Mouse (Mus musculus) right cerebral cortex, postnatal 36 days (tissue): ENCODE results near the gene Notch2.
"Not testable (repeated sequence)": the region's sequence is repeated elsewhere in the genome, so short reads cannot be mapped to it uniquely, and the experiment has no call there.

Experiments used
- DNase-seq, 2 experiments: peaks; one replicate each; pipeline ENCODE4 v3.0.0; 2022; ENCODE audit warnings: low spot score in 2 of 2, mixed read lengths in 1 of 2

The Notch2 gene

DNA sequence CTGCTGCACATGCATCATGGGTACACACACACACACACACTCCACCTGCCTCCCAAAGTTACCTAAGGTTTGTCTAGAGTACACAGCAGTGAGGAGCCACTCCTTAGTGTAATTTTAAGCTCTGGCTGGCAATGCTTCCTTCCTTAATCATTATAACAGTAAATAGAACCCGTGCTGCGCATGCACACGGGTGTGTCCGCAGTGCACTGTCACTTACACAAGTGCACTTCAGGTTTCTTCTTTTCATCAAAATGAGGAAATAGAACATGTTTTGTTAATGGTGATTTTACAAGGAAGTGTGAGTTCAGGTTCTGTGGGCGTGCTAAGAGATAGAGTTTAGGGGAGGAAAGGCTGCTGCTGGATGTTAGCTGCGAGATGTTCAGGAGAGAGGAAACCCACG lies 17.8 kb downstream of the Notch2 start:
- DNase-seq: no peak

DNA sequence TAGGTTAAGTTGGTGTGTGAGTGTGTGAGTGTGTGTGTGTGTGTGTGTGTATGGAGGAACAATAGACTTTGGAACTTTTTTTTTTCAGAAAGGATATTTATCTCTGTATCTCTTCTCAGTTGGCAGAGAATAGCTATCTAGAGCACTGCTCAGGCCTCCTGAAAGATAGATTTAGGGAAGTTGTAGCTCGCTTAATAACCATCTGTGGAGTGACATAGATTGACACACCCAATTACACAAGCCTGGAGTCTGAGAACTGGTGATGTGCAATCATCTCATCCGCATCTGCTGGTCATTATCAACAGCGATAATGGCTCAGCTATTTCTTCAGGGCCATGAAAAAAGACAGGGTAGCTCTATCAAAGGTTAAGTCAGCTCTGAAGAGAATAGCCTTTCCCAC lies 18.9 kb downstream of the Notch2 start:
- no peak for DNase-seq

DNA sequence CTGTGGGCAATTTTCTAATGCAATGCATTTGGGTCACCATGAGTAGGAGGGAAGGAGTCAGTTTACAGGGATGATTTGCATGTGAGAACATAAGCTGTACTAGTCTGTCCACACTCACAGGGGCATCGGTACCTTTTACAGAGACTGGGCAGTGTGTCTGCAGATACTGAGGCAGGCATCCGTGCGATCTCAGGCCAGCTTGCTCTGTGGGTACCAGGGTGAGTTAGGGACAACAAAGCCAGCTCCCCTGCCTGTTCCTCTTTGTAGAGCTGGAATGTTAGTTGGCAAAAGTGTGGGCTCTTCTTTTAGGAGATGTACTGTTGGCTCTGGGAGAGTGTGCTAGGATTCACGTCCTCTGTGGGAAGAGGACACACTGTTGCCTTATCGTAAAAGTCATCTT lies 19.6 kb downstream of the Notch2 start:
- no peak for DNase-seq

DNA sequence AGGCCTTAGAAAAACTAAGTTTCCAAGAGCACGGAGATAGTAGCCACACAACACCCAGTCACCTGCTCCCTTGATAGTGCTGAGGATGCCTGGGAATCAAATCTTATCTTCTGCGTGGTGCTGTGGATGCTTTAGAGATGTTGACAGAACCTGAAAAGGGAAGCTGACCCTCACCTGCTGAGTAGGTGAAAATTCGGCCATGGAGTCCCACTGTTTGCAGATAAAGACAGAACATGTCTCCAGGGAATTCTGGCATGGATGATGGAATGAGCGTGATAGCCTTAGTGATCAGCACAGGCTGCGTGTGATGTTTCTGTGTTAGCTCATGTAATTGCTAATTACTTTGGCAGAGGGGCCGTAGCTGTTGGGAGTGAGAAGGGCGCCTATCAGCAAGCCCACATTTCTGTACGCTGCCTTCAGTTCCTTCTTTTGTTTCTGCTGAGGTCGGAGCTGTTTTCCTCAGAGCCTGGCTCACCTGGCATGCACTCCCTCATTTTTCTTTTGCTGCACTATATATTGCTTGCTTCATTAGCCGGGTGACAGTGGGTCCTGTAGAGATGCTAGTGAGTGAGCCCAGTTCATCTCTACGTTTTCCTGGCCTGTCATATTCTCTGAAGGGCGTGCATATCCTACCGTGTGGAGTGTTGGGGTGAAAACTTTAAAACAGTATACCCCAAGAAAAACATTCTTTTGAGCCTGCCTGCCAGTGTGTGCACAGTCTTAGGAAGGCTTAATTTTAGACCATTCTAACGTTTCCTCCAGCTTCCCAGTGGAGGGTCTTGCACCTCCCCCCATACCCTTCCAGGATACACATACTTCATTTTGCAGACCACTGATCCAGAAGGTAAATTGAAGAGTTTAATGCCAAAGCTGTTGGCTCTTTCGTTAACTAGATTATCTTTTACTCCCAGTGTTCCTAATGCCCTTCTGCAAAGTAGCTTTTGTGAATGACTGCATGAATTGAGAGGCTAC lies 21.6 kb downstream of the Notch2 start:
- DNase-seq: no peak

DNA sequence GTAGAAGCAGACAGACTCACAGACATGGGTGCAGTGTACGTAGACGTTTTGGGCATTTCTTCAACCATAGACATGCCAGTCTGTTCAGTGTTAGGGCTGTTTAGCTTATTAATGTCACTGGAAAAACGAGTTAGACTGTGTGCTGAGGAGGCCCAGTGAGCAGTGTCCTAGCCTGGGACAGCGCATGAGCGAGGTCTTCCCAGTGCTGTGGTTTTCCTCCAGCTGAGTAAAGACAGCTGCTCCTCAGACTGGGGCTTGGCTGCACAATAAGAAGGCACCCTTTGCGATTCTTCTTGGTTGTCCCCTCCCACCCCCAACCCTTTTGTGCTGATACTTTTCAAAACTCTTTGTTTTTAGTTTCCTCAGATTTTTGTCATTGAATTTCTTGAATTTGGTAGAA lies 22.8 kb downstream of the Notch2 start:
- no peak for DNase-seq

DNA sequence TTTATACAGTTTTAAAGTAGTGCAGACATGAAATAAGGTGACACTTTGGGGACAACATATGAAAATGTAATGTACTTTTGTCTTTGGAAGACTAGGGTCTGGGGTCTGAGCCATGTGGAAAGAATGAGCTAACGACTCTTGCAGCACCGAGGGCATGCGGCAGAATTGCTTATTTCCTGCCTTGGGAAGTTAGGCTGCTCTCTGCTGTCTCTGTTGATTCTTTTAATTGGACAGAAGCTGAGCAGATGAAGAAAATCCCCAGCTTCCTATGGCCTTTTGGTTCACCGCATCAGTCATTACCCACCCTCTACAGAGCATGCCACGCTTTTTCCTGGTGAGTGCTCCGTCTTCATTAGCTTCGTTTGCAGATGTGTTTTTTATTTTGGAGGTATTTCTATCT lies 23.8 kb downstream of the Notch2 start:
- DNase-seq: no peak

DNA sequence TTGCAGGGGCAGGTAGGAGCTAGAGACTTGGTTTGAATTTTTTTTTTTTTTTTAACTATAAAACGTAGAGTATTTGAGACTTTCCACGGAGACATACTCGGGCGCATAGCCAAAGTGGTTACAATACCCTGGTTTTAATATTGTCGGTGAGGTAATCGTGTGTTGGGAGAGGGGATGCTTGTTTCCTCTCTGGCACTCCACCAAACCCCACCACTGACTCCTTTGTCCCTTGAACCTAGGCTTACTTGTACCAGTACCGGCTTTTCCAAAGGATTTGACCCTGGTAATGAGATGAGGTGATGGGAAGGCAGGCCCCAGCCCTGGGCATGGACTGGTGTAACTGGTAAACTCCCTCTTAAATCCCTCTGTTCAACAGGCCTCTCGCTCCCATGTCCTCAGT lies 25.3 kb downstream of the Notch2 start:
- DNase-seq: no peak

DNA sequence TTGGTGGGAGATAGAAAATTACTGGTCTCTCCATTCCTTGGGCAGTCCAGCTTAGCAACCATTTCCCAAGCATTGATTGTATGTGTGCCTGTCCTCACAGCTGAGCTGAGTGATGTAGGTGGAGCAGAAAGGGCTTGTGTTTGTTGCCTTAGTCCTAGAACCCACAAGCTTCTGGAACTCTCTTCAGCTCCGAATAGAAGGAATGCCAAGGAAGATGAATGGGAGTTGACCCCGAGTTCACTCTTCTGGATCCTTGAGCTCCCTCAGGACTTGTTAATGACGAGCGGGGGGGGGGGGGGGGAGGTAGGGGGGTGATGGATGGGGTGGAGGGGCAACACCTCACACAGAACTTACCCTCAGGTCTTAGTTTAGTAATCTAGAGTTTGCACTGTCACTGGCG lies 25.9 kb downstream of the Notch2 start:
- no peak for DNase-seq

DNA sequence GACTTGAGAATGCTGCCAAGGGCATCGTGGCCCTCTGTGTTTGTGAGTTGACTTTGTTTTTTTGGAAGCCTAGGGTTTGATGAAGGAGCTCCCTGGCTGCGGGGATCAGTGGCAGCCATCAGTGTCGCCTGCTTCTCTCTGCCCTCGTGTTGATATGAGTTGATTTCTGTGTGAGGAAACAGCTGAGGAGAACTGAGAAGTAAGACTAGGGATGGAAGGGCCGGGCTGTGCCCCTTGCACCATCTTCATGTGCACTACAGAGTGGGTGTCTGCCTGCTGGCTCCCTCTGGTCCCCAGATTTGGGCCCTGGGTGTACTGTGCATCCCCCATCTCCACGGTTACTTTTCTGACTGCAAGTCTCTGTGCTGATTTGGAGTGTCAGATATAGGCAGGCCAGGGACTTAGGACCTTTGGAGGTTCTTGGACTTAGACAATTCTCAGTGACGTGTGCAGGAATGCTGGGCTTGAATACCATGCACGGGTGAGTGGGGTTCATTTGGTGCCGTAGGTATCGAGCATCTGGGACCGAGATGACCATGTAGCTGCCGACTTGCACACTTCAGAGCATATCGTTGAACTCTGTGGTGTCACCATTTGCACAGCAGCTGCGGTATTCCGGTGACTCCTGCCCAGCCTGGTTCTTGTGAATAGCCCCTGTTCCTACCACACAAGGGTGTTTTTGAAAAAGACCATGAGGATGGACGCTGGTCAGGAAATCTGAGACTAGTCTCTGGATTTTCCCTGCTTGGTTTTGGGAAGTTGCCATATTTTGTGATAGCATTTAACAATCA lies 26.5 kb downstream of the Notch2 start:
- no peak for DNase-seq

DNA sequence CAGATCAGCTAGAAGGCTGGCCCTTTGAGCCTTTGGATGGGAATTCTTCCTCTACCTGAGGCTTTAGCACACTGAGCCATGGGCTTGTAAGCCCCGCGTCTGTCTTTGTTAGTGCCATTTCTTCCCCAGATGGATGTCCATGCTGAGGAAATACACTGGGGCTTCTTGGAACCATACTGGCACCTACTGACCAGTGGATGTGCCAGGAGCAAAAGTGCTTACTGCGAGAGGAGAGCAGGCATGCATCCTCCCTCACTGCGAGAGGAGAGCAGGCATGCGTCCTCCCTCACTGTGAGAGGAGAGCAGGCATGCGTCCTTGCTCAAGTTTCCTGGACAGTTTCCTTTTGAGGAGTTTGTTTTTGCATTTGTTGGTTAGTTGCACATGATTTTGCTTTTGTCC lies 27.5 kb downstream of the Notch2 start:
- DNase-seq: no peak

DNA sequence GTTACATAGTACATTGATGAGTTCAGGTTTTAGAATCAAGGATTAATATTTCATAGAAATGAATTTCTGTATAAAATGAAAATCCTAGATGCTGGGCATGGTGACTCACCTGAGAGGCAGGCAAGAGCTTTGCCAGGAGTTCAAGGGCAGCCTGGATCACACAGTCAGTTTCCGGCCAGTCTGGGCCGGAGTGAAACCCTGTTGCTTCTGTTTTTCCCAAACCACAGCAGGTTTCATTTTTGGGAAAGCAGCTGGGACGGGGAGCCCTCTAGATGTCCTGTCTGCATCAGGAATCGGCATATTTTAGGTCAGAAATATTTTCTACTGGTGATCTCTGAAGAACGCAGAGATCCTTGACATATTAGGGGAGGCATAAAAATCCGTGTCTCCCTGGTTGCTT lies 29.0 kb downstream of the Notch2 start:
- no peak for DNase-seq

DNA sequence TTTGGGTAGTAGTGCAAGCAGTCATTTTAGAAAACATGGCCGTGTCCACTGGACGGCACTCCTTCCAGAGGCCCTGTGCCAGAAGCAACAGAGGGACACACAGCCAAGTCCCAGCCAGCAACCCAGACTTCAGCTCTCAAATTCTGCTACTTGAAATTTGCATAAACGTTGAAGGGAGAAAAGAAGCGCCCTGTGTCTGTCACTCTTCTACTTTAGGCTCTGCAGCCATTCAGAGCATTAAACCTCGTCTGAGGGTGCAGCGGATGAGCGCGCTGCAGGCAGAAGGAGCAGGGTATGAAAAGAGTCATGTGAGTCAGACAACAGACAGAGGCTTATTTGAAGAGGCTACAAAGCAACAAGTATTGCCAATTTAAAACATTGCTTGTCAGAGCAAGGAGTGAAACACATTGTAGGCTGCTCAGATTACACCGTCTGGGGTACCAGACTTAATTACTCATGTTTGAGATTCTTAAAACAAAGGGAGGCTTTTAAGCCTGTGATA lies 29.7 kb downstream of the Notch2 start:
- peak in 1 of 2 experiments; percentile 33 for DNase-seq

DNA sequence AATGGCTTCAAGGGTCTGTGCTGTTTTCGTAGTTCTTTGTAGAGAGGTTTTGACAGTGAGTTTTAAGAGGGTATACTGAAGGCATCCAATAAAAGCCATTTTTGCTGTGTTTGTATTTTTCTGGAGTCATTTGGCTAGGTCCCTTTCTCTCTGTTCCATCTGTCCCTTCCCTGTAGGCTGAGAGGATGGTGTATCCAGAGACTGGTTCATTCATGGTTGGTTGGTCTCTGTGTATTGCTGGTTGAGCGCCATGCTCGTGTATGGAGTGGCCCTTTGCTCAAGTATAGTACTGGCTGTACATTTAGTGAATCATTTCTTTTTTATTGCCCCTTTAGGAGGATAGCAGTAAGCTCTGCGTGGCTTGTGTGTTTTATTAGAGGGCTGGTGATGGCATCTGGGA lies 30.3 kb downstream of the Notch2 start:
- DNase-seq: no peak

DNA sequence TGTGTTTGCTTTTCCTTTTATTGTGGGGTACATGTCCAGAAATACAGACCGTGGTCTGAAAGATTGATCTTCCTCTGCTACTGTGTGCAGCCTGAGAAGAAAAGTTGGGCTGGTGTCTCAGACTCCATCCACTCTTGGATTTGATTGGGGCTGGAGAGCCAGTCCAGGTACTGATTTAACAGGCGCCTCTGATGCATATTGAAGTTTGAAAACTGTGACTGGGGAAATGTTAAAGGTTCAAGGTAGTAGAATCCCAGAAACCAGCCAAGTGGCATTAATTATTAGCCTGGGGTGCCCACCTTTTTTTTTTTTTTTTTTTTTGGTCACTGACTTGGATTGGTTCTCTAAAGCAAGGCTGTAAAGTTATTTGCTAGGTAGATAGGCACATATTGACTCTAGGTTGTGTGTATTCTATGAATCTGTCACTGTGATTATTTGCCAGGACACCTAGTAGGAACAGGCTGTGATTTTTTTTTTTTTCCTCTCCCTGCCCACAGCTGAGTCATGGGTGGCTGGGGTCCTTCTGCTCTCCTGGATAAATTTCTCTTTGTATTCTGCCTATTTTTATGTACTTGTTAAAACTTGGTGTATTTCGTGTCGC lies 31.5 kb downstream of the Notch2 start:
- no peak for DNase-seq

DNA sequence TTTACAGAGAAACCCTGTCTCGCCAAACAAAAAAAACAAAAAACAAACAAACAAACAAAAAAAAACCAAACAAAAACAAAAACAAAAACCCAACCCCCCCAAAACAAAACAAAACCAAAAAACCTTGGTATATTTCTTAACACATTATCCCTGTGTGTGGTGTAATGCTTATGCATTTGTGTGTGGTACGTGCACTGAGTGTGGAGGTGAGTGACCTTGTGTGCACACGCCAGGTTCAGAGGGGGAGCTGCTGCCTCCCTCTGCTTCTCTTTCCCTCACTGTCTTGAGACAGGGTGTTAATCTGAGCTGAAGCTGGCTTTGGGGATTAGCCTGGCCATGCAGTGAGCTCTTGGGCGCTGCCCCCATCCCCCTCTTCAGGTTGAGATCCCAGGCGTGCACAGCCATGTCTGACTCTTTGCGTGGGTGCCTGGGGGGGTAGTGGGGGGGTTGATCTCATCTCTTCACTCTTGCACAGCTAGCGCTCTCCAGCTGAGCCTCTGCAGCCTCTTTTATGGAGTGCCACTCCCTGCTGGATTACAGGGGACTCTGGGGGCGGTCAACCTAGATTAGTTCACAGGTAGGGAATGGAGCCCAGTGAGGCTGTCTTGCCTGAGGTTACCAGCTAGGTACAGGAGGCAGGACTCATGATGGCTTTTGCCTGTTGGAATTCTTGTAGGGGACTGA lies 32.3 kb downstream of the Notch2 start:
- DNase-seq: no peak

DNA sequence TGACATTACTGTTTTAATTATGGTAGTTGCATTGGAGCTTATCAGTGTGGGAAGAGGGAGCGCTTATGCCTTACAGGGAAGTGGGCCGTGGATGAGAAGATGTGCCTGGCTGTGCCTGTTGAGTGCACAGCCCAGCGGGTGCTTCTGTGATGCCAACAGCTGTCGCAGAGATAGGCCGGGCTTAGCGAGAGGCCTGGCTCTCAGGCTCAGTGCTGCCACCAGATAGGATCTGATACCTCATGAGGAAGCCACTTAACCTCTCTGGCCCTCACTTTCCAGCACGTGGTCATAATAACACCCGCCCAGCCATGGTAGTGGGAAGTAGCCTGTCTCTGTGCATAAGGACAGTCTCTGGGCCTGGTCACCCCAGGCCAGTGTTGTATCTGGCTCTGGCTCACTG lies 33.0 kb downstream of the Notch2 start:
- DNase-seq: no peak

DNA sequence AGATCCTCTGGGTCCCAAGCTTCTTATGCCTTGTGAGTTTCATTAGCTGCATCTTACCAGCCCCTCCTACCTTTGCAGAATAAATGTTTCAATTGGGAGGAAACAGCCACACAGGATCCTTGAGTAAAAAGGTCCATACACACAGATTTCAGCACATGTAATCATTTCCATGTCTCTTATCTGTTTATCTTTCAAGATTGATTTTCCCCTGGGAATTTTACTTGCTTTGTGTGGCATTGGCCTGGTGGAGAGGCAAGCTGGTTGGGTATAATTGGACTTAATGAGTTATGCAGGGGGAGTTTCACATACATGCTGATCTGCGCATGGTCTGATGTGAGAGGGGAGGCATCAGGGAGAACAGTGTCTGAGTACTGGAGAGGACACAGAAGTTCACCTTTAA lies 36.3 kb downstream of the Notch2 start:
- DNase-seq: no peak

DNA sequence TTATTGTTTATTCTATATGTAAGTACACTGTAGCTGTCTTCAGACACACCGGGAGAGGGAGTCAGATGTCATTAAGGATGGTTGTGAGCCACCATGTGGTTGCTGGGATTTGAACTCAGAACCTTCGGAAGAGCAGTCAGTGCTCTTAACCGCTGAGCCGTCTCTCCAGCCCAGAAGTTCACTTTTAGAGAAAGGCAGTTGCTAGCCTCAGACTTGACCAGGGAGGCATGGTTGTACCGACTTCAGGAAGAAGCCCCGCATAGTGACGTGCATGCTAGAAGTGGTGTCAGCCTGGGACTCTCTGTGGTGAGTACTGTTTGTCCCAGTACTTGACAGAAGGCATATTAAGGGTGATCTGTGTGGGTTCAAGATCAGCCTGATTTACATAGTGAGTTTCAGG lies 36.8 kb downstream of the Notch2 start:
- DNase-seq: not testable (repeated sequence)

DNA sequence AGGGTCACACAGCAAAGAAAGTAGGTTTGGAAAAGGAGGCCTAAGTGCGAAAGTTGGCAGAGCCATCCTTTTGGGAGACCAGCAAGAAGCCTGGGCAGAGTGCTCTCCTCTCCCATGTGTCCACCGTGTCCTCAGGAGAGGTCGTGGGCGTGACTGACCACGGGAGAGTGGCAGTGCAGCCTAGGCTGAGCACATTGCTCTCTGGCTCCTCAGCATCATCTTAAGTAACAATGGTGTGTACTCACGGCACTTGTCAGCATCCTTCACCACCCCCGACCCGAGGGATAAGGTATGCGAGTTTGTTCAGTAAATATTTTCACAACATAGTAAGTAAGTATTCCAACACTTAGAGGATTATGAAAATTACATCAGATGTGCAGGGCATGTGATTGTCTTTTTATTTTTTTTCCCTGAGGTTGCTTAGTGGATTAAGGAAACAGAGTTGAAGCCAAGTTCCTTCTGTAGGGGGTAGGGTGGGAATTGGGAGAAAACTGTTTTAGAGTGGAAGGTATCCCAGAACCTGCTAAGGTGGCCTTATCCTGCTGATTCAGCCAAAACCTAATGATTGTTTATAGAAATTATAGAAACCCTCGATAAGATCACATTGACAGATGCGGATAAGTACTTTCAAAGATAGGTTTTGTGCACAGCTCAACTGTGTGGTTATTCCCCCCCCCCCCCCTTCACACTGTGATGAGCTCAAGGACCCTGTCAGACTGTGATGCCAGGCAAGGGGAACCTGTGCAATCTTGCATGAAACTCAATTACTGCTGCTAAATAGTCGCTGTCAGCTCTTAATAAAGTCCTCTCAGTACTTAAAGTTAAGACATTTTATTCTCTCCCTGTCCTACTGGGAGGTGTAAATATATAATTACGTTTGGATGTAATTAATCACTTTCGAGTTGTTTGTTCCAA lies 37.4 kb downstream of the Notch2 start:
- DNase-seq: no peak

DNA sequence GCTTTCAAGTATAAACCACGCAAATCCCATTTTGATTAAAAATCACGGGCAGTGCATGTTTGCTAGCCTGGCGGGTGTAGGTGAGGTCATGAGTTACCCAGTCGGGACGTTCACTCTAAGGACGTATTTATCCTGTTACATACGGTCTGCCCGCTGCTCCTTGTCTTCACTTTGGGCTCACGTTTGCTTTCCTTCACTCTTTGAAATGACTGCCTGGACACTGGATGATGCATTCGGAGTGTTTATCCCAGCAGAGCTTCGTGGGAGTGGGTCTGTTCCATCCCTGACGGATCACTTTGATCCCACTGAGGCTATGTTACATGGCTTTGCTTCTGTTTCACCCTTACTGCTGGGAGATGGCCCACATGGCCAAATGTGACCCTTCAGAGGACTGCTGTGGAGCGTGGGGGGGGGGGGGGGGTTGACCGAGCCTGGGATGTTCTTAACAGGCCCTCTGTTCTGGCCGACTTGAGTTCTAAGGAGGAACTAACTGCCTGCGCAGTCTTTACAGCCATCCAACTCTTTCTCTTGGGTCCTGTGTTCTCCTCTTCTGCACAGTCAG lies 38.2 kb downstream of the Notch2 start:
- no peak for DNase-seq
